Mouse (Mus musculus) lung, adult 2 months (tissue): ENCODE measurements at regions not wholly inside any gene's neighbourhood (a gene's known extent, or its start where the extent isn't known, plus 50 kb on each side); places are given as distances from the start of the nearest gene placed in this dataset.

ENCODE experiments used
- DNase-seq: peaks from one replicate; pipeline ENCODE4 v3.0.0; 2022
- H3K4me1 ChIP-seq: fragments of 200-500 bp; 2 replicates; pipeline ENCODE4 v1.6.1; 2011; ENCODE audit warnings: low read length; ENCODE audit not compliant: control insufficient read depth, insufficient read depth
- H3K4me3 ChIP-seq: fragments of 200-500 bp; replicated peaks from 2 replicates; pipeline ENCODE3; 2011; ENCODE audit warnings: low read depth, mild to moderate bottlenecking, control low read depth, low read length; ENCODE audit errors: extremely low read depth
- CTCF ChIP-seq: fragments of 200-500 bp; IDR thresholded peaks from 2 replicates; pipeline ENCODE4 v1.5.1; 2011; ENCODE audit warnings: mild to moderate bottlenecking, low read length, control low read depth; ENCODE audit not compliant: insufficient read depth
- POLR2A ChIP-seq: fragments of 200-500 bp; IDR thresholded peaks from 2 replicates; pipeline ENCODE4 v1.6.1; 2011; ENCODE audit warnings: low read depth, mild to moderate bottlenecking, control low read depth, low read length, borderline replicate concordance; ENCODE audit errors: extremely low read depth
- WGBS: fragments of 180-500 bp; shearing (Covaris S2); methylation state at CpG from one replicate; pipeline ENCODE4 v1.1.7; 2018; 5-methylcytosine and 5-hydroxymethylcytosine counted together

DNA sequence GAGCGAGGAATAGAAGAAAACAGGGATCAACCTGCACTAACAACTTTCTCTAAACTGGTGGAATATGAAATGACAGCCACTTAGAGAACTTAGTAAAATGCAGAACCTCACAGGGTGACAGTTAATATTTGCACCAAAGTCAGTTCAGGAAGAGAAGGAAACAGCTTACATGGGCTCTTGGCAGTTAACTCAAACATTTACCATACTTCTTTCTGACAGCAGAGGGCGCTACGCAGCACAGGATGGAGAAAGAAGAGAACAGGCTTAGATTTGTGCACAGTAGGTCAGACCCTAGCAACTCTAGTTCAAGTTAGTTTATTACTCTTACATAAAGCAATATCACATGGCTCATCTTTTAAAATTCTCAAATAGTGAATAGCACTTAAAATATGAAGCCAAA, 261.3 kb downstream of the Gm45692 start:
- H3K4me1 ChIP-seq, result no peaks in the 10 kb centered on the region
- 30% methylated on average over 3 of the region's 3 CpGs for WGBS
- DNase-seq, result peak; percentile 18
- TF ChIP-seq POLR2A, result no peak
- peak; percentile 35; the same call in 1 of the 2 replicates for TF ChIP-seq CTCF
- H3K4me3 ChIP-seq, result no peak overlapping the region

DNA sequence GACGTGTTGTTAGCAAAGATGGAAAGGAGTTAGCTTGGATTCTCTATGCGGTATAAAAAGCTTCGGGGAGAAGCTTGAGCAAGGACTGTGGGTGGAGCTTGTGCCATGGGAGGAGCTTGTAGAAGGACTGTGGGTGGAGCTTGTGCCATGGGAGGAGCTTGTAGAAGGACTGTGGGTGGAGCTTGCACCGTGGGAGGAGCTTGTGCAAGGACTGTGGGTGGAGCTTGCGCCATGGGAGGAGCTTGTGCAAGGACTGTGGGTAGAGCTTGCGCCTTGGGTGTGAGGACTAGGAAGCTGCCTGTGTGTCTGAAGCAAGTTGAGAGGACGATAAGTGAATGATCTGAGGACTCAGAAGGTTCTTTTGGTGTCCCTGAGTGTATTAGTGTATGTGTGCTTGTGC, 263.1 kb downstream of the Gm45692 start:
- H3K4me3 ChIP-seq, result no peak overlapping the region
- WGBS, result 85% methylated on average over 7 of the region's 7 CpGs
- no peaks in the 10 kb centered on the region for H3K4me1 ChIP-seq
- no peak for TF ChIP-seq CTCF
- TF ChIP-seq POLR2A, result no peak
- no peak for DNase-seq

DNA sequence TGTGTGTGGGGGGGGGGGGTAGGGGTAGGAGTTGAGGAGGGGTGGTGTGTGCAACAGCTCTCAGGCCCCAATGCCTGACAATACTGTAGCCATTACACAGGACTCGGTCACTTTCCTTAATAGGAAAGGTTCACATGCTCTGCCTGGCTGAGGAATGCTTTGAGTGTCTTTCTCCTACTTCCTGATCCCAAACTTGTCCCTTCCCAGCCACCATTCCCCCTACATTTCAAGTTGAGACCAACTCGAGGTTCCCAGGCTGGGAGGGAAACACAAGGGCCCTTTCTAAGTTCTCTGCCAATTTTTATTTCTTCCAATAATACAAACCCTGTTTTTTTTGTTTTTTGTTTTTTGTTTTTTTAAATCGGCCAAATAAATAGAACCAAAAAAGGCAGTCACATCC, 264.6 kb downstream of the Gm45692 start:
- H3K4me1 ChIP-seq, result no peaks in the 10 kb centered on the region
- no peak overlapping the region for H3K4me3 ChIP-seq
- TF ChIP-seq CTCF (no peak), POLR2A (no peak)
- no peak for DNase-seq
- WGBS, result 28% methylated on average over 3 of the region's 3 CpGs

DNA sequence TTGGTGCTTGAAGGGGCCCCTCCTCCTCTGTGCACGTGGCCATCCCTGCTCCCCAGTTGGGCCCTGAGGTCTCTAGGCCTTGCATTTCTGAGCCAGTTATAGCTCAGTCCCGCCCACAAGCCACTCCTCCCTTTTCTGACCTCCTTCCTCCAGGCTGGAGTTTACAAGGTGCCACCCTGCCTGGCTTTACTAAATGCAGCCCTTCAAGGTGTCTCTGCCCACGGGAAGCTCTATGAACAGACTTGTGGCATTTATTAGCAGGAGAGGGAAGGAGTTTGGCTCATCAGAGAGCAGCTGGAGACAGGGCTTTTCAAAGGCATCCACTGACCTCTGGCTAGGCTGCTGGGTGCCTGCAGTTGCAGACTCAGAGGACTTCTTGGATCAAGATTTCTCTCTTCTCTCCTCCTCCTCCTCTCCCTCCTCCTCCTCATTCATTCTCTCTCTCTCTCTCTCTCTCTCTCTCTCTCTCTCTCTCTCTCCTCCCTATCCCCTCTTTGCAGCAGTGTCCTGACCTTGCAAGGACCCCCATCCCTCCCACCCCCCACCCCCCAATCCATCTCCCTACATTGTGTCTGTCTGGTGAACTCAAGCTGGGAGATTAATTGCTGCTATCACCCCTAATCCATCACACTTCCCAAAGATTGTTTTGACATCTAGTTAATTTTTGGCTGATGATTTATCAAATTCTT, 265.1 kb downstream of the Gm45692 start:
- TF ChIP-seq CTCF, result no peak
- TF ChIP-seq POLR2A, result no peak
- Histone ChIP-seq H3K4me1 (no peaks in the 10 kb centered on the region), H3K4me3 (no peak overlapping the region)
- no peak for DNase-seq
- WGBS, result 11% methylated on average over 3 of the region's 3 CpGs

GRCm38 (mm10) chr8:26384994-26385345, 265.6 kb downstream of the Gm45692 start:
- TF ChIP-seq CTCF (no peak), POLR2A (no peak)

DNA sequence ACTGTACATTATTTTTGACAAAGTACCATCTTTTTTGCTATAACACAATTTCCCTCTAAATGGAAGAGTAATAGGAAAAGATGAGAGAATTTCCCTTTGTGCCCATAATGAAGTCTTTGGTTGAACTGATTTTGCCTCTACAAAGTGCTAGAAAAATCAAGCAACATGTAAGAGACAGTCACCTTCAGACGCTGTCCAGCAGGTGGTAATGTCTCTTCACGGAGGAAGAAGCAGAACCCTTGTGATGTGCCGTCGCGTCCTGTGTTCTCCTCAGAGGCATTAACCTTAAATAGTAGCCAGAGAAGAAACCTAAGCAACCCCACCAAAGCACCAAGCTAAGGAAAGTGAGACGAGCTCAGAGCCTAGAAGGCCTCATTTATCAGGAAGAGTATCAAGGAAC, 275.7 kb downstream of the Gm45692 start:
- no peak for DNase-seq
- H3K4me1 ChIP-seq, result no peaks in the 10 kb centered on the region
- H3K4me3 ChIP-seq, result no peak overlapping the region
- WGBS, result 56% methylated on average over 6 of the region's 6 CpGs
- no peak for TF ChIP-seq POLR2A
- TF ChIP-seq CTCF, result no peak

More at GRCm38 (mm10) chr8:26384994-26385345, 265.6 kb downstream of the Gm45692 start:
- no peaks in the 10 kb centered on the region for H3K4me1 ChIP-seq
- H3K4me3 ChIP-seq, result no peak overlapping the region
- DNase-seq, result no peak
- WGBS, result 22% methylated on average over 6 of the region's 6 CpGs

- TF ChIP-seq POLR2A (no peak), CTCF (no peak)
- Histone ChIP-seq H3K4me3 (no peak overlapping the region), H3K4me1 (no peaks in the 10 kb centered on the region)
- 56% methylated on average over 6 of the region's 6 CpGs for WGBS
- DNase-seq, result no peak
Measured at GRCm38 (mm10) chr8:26420002-26420401, 300.7 kb downstream of the Gm45692 start.

DNA sequence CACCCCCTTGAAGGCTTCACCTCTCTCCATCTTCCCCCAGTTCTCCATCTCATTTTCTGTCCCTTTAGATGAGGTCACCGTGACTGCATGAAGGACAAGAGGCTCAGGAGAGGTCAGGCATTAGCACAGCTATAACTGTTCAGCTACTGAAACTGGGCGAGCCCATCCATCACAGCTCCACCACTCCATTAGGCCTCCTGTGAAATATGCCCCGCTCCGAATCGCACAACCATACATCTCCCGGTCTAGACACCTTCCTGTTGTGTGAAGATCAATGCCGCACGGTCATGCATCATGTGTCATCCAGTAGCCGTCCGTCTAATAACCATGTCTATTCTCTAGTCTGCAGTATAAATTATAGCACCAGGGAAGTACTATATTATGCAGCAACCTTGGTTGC, 301.2 kb downstream of the Gm45692 start:
- Histone ChIP-seq H3K4me3 (no peak overlapping the region), H3K4me1 (no peaks in the 10 kb centered on the region)
- WGBS, result 71% methylated on average over 10 of the region's 10 CpGs
- DNase-seq, result no peak
- no peak for TF ChIP-seq CTCF
- TF ChIP-seq POLR2A, result no peak

DNA sequence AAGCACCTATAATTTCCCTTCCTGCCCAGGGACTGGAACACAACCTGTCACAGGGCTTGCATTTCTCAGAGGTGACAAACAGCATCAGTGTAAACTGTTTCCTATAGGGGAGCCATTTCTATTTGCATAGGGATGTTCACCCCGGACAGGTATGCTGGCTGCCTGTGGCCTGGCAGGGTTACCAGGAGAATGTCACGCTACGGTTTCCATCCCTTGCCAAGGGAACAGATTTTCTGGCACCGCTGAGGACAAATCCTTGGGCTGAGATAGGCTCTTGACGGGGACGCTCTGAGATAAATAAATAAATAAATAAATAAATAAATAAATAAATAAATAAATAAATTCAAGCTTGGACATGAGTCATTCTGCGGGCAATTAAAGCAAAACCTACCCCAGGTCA, 308.0 kb downstream of the Gm45692 start:
- H3K4me1 ChIP-seq, result no peaks in the 10 kb centered on the region
- TF ChIP-seq POLR2A, result no peak
- no peak for TF ChIP-seq CTCF
- H3K4me3 ChIP-seq, result no peak overlapping the region
- 89% methylated on average over 7 of the region's 7 CpGs for WGBS
- no peak for DNase-seq

GRCm38 (mm10) chr8:26429751-26430327, 310.5 kb downstream of the Gm45692 start:
- DNase-seq, result no peak
- no peaks in the 10 kb centered on the region for H3K4me1 ChIP-seq
- H3K4me3 ChIP-seq, result no peak overlapping the region
- 78% methylated on average over 8 of the region's 8 CpGs for WGBS
- TF ChIP-seq POLR2A (no peak), CTCF (no peak)
